Mouse (Mus musculus) cerebellum, adult (tissue): ENCODE data around the gene Nudt10.
A peak's percentile ranks its signal among the peaks of the same experiment; 100 is the strongest.

Source experiments
- ATAC-seq: cut with Nextera tagmentation; 2 replicates; pipeline ENCODE4 v1.9.2; 2017; ENCODE audit warnings: mild to moderate bottlenecking, moderate library complexity, mixed read lengths; ENCODE audit not compliant: insufficient number of reproducible peaks, low FRiP score, low TSS enrichment

Nudt10 gene

DNA sequence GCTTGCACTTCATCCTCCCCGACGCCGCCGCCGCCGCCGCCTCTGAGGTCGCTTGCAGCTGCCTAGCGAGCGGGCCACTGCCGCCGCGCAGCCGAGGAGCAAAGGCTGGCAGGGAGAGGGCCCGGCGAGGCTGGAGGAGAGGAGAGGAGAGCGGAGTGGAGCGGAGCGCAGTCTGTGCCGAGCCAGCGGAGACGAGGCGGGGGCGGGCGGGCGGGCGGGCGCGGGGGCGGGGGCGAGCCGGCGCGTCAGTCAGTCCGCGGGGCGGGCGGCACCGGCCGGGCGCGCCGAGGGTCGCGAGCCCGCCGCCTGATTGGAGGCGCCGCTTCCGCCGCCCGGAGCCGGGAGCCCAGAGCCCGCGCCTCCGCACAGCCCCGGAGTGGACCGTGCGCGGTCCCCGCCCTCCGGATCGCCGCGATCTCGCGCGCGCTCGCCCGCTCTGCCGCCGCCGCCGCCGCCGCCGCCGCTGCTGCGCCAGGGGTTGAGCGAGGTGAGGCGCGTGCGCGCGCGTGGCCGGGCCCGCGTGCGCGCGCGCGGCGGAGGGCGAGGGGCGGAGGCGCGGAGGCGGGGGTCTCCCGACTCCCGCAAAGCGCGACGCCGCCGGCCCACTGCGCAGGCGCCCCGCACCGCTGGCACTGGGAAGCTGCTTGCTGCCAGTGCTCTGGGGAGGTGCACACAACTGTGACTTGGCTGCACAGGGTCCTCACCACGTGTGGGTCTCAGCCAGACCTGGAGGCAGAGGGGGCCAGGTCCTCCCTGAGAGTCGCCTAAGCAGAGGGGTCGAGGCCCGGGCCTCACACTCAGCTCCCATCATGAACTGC is at the start of gene Nudt10:
Nudt10 (minus strand) TSS at position 193 of the 818 bp plus-strand sequence.
- ATAC-seq, result peak; percentile 75

DNA sequence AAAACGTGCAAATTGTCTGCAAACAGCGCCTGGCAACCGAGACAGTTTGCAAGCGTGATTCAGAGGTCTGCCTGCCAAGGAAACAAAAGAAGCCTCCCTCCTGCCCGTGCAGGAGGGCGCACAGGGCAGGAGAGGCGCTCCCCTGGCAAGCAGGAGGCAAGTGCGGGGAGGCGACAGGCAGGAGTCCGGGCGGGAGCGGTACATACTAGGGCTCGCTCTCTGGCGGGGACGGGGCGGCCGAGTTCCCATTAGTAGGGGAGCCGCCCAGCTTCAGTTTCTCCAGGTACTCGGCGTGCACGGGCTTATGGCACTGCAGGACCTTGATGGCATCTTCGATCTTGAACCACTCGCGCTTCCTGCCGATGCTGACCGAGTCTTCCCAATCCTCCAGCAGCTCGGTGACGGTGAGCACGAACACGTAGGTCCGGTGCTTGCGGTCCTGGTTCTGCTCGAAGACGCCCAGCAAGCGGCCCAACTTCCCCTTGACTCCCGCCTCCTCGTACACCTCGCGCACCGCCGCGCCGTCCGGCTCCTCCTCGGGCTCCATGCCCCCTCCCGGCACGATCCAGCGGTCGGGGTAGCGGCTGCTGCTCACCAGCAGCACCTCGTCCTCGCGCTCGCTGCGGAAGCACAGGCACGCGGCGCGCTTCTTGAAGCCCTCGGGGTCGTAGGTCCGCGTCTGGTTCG is 536 bp downstream of the Nudt10 start:
- ATAC-seq, result peak; percentile 56

DNA sequence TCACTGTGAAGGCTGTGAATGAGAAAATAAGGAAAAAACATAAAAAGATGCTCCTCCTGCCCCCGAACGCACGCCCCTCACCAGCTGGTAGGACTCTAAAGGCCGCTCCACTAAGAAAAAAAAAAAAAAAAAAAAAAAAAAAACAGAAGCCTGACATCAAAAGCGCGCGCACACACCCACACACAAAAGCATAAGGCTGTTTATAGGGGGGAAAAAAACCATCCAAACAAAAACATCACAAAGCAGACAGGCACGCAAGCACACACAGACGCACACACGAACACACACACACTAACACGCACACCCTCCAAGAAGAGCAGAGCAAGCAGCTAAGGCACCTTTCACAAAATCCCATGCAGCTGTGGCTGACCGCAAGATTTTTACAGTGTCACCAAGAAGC is 1.1 kb downstream of the Nudt10 start:
- ATAC-seq, result no peak
